Mouse (Mus musculus) olfactory bulb, adult 2 months (tissue): Measurements from ENCODE around the gene Sorcs3. TPM values are rescaled to one million over a fixed set of nuclear protein-coding genes. Genes with fewer than 3 reads are reported as not detected.

Source experiments
- H3K27ac ChIP-seq: fragments of 200-500 bp; 2 replicates; pipeline ENCODE4 v1.5.1; 2012; ENCODE audit warnings: low read depth, low read length; ENCODE audit not compliant: insufficient read depth
- H3K4me1 ChIP-seq: fragments of 200-500 bp; 2 replicates; pipeline ENCODE4 v1.6.1; 2012; ENCODE audit warnings: low read length; ENCODE audit not compliant: control insufficient read depth, insufficient read depth
- H3K4me3 ChIP-seq: fragments of 200-500 bp; 2 replicates; pipeline ENCODE4 v1.5.1; 2012; ENCODE audit warnings: mild to moderate bottlenecking, low read depth, low read length, moderate library complexity; ENCODE audit not compliant: insufficient read depth
- CTCF ChIP-seq: fragments of 200-500 bp; IDR thresholded peaks from 2 replicates; pipeline ENCODE4 v1.5.1; 2012; ENCODE audit warnings: low read depth, mild to moderate bottlenecking, low read length, moderate library complexity; ENCODE audit not compliant: insufficient read depth
- POLR2A ChIP-seq: fragments of 200-500 bp; IDR thresholded peaks from 2 replicates; pipeline ENCODE4 v1.6.1; 2012; ENCODE audit warnings: mild to moderate bottlenecking, low read depth, low read length, moderate library complexity; ENCODE audit not compliant: insufficient read depth
- WGBS: fragments of 180-500 bp; shearing (Covaris S2); methylation state at CpG from one replicate; pipeline ENCODE4 v1.1.7; 2018; 5-methylcytosine and 5-hydroxymethylcytosine counted together
- polyA plus RNA-seq: library from polyadenylated mRNA; stranded (reverse); fragments of >200 nt; gene quantifications from 2 replicates; pipeline ENCODE4 v1.2.4, GENCODE M21; 2012; ENCODE audit warnings: low replicate concordance; ENCODE audit not compliant: missing spikeins, insufficient read depth, insufficient read length

The Sorcs3 gene
- polyA plus RNA-seq, 1 experiment = not detected

DNA sequence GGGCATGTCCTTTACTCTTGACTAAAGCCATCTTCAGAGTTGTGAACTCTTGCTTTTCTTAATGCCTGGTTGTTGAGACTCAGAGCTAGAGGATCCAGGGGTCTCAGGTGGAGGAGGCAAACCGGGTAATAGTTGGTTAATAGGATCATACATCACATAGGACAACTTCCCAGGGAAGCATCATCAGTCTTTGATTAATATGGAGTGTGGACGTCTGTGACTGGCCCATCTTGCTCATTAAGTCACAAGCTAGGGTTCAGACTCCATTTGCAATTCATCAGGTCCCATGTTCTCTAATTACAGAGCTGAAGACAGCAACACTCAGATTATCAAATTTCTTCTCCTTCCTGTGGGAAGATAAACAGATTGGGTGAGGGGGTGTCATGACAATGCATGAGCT lies 353.6 kb downstream of the Sorcs3 start:
- no peak overlapping the region for H3K27ac ChIP-seq
- H3K4me1 ChIP-seq = no peaks in the 10 kb centered on the region
- 63% methylated on average over 2 of the region's 2 CpGs for WGBS
- TF ChIP-seq POLR2A = no peak
- no peak for TF ChIP-seq CTCF
- no peak overlapping the region for H3K4me3 ChIP-seq

DNA sequence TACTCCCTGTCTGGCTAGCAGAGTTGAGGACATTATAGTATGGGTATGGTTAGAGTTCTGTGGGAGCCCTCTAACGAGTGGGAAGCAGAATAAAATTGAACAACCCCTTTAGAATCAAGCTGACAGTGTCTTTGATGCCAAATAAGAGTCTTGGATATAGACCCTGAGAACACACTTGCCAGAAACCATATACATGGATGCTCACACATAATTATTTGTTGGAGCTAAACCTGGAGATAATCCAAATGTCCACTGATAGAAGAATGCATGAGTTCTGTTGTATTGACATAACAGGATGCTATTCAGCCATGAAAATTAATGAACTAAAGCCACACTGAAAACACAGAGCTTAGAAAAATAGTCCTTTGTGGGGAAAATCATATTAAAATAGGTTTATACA lies 369.9 kb downstream of the Sorcs3 start:
- whole genome bisulfite sequencing = 48% methylated on average over 1 of the region's 1 CpGs

DNA sequence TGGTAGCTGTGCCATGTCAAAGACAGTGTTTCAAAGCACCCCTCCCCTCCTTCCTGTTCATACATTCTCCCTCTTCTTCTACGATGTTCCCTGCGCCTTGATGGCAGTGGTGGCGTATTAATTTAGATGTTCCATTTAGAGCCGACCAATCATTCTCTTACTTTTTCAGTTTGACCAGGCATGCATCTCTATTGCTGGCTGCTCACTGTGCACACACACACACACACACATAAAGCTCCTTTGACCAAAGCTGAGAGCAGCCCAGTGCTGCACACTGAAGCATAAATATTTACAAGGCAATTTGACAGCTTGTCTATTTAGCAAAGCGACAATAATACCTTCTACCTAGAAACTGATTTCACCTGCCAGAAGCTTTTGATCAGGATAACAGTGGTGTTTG lies 371.3 kb downstream of the Sorcs3 start:
- WGBS = 46% methylated on average over 5 of the region's 5 CpGs
- Histone ChIP-seq H3K4me1 (no peaks in the 10 kb centered on the region), H3K27ac (no peak overlapping the region), H3K4me3 (no peak overlapping the region)
- TF ChIP-seq POLR2A (no peak), CTCF (no peak)

More for the DNA sequence above, 369.9 kb downstream of the Sorcs3 start:
- Histone ChIP-seq H3K27ac (no peak overlapping the region), H3K4me1 (no peaks in the 10 kb centered on the region), H3K4me3 (no peak overlapping the region)
- no peak for TF ChIP-seq POLR2A
- TF ChIP-seq CTCF = no peak

DNA sequence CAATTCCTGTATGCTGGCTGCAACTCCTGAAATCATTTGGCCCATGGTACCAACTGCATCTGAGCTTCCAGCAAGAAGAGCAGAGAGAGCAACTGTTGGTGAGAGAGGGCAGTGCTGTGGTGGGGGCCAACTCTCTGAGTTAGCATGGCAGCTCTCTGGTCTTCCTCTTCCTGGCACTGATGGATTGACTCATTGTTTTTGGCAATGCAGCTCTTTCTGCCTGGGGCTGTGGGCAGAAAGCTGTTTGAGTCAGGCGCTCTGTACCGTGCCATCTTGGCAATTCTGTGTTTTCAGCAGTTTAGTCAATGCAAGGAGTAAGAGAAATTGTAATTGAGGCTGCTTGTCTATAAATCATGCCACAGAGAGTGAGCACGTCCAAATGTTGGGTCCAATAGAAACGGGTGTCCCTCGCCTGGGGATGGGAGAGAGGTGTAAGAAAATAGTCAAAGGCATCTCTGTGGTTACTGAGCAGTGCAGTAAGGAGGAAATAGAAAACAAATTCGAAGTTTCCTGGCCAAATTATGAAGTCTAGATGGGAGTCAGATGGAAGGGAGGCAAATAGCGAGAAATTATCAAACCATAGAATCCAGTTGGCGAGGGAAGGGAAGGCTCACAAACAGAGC lies 379.2 kb downstream of the Sorcs3 start:
- H3K4me1 ChIP-seq = no peaks in the 10 kb centered on the region
- WGBS = 71% methylated on average over 8 of the region's 8 CpGs
- H3K4me3 ChIP-seq = no peak overlapping the region
- no peak overlapping the region for H3K27ac ChIP-seq
- TF ChIP-seq POLR2A = no peak
- no peak for TF ChIP-seq CTCF

DNA sequence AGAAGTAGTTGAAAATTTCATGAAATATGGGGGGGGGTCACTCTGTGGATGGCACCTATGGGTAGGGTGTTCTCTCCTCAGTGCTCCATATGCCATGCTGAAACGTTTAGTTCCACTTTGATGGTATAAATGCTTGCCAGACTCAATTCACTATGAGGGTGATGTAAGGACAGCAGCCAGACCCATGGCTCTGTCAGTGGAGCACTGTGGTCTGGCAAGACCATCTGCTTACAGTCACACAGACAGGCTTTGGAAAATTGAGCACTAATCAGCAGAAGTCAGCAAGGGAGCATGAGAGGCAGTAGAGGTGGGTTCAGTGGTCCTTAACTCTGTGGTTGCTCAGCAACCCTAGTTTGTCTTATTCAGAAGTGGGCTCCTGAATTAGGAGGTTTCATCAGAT lies 411.1 kb downstream of the Sorcs3 start:
- Histone ChIP-seq H3K4me1 (no peaks in the 10 kb centered on the region), H3K4me3 (no peak overlapping the region), H3K27ac (no peak overlapping the region)
- WGBS = 40% methylated on average over 1 of the region's 1 CpGs
- TF ChIP-seq CTCF (no peak), POLR2A (no peak)

DNA sequence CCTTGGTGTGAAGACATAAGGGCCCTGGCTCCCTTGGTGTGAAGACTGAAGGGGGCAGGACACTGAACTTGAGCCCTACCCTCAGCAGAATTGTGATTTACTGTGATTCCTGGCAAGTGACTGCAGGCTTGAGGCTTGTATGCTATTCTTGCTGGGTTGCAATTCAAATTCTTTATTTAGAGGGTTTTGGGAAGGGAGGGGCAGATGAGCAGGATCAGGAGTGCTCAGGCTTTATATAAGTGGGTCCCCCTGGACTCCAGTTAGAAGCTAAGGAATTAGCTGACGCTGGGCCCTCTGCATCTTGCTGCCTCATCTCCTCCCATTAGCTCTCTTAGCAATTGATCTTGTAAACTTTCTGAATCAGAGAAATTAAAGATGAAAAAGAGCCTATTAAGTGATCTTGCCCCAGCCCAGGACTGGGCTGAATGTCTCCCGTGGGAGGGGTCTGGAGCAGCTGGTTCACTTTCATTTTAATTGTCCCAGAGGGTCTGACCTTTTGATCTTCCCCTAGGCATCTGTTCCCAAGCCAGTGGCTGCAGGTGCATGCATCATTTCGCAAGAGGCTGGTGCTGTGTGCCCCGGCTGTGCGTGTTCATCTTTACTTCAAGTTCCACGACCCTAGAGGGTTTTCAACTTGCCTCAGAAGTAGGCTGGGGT lies 425.0 kb downstream of the Sorcs3 start:
- Histone ChIP-seq H3K4me1 (no peaks in the 10 kb centered on the region), H3K4me3 (no peak overlapping the region), H3K27ac (no peak overlapping the region)
- WGBS = 73% methylated on average over 6 of the region's 6 CpGs
- TF ChIP-seq CTCF (no peak), POLR2A (no peak)

DNA sequence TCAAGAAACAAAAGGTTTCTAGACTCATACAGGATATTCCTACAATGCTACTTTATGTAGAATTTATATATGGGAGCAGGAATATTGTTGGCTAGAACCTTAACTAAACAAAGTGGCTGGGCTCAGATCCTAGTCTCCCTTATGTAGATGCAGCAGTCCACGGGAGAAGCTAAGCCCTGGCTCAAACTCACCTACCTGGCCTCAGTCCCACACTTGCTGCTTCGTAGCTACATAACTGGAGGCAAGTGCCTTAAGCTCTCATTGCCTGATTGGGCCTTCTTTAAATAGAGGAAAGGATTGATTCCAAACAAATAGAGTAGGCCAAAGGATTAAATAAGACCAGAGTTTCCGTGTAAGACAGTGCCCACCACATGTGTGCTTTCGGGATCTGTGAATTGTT lies 436.7 kb downstream of the Sorcs3 start:
- Histone ChIP-seq H3K27ac (no peak overlapping the region), H3K4me1 (no peaks in the 10 kb centered on the region), H3K4me3 (no peak overlapping the region)
- TF ChIP-seq CTCF (no peak), POLR2A (no peak)
- 82% methylated on average over 4 of the region's 4 CpGs for WGBS

DNA sequence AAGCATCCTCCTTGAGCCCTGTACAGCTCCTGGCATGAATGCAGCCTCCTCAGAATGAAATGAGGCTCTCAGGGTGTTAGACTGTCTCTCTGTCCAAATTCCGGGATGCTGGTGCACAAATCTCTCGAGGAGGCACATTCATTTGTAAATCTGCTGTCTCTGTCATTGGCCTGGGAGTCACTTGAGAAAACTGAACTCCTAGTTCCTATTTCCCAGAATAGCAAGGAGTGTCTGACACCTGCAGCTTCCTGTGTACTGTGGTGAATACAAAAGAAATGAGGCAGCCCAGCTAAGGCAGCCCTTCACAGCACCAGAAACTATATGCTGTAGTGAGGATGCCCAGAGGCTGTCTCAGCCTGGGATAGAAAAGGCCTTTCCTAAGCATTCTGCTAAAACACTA lies 444.1 kb downstream of the Sorcs3 start:
- no peak overlapping the region for H3K27ac ChIP-seq
- H3K4me3 ChIP-seq = no peak overlapping the region
- WGBS = 69% methylated on average over 2 of the region's 2 CpGs
- H3K4me1 ChIP-seq = no peaks in the 10 kb centered on the region
- no peak for TF ChIP-seq CTCF
- TF ChIP-seq POLR2A = no peak

DNA sequence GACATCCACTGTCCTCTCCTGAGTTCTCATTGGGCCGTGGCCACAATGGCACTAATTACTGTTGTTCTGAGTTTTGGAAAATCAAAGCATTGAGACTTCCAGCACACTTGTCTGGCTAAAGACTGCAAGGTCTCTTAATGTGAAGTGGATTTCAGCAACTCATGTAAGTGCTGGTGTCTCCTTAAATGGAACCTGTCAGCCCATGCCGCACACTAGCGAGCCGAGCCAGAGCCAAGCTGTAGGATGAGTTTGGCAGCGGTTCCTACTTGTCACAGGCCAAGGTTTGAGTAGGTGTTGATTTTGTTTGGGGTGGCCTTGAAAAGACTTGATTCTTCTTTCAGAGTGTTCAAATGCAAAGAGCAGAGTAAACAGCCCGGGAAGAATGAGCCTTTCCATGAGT lies 445.8 kb downstream of the Sorcs3 start:
- no peaks in the 10 kb centered on the region for H3K4me1 ChIP-seq
- no peak overlapping the region for H3K27ac ChIP-seq
- TF ChIP-seq POLR2A (no peak), CTCF (no peak)
- 56% methylated on average over 6 of the region's 6 CpGs for WGBS
- H3K4me3 ChIP-seq = no peak overlapping the region

DNA sequence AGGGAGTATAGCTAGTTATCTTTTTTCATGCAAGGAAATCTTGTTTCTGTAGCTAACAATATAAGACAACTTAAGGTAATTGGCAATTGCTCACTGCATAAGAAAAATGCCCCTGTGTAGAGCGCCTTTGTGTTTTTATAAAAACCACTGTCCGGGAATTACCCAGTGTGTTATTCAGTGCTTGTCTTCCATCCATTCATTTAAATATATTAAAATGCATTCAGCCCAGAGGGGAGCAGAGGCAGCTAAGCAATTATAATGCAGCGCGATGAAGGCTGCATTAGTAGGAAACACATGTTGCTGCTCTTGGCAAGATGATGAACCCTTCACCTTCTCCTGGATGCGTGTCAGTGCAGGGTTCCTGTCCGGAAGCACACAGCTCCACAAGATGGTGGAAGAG lies 454.4 kb downstream of the Sorcs3 start:
- no peaks in the 10 kb centered on the region for H3K4me1 ChIP-seq
- no peak overlapping the region for H3K27ac ChIP-seq
- 50% methylated on average over 6 of the region's 6 CpGs for WGBS
- no peak overlapping the region for H3K4me3 ChIP-seq
- TF ChIP-seq CTCF (no peak), POLR2A (no peak)

DNA sequence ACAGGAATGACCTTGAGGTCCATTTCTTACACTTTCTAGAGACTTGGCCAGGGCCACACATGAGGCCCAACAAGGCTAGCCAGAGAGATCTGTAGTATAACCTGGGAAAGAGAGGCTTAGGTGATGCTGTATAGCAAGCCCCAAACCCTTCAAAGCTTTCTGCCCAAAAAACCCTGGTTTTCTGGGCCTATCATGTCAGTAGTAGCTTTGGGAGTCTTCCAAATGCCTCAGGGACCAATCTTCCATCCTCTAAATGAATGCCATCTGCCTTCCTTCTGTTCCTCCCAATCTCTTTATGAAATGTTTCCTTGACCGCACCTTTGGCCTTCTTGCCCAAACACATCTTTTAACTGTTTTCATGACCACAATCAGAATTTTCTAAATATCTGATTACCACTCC lies 474.1 kb downstream of the Sorcs3 start:
- 100% methylated on average over 1 of the region's 1 CpGs for WGBS
- no peak overlapping the region for H3K27ac ChIP-seq
- H3K4me3 ChIP-seq = no peak overlapping the region
- no peak for TF ChIP-seq CTCF
- no peak for TF ChIP-seq POLR2A
- no peaks in the 10 kb centered on the region for H3K4me1 ChIP-seq
